Mouse (Mus musculus): ENCODE measurements at regions not wholly inside any gene's neighbourhood (a gene's known extent, or its start where the extent isn't known, plus 50 kb on each side); places are given as distances from the start of the nearest gene placed in this dataset.

- Histone ChIP-seq H3K4me1 (ENCODE audit: control insufficient read depth, insufficient read depth, low read length) (no peaks in the 10 kb centered on the region), H3K27ac (ENCODE audit: control insufficient read depth, insufficient read depth, low read depth, low read length, poor library complexity) (no peak overlapping the region), H3K4me3 (replicated peaks; ENCODE audit: control insufficient read depth, low read depth, low read length) (no peak overlapping the region)
- 77% methylated on average over 3 of the region's 3 CpGs for WGBS
- TF ChIP-seq CTCF (IDR thresholded peaks at IDR 0.05; ENCODE audit: control insufficient read depth, insufficient read depth, low read length): no peak
- no peak for TF ChIP-seq POLR2A (IDR thresholded peaks at IDR 0.05; ENCODE audit: borderline replicate concordance, control insufficient read depth, low read depth, low read length)
These were observed 90.7 kb upstream of the Plxnc1 start for GRCm38 (mm10) chr10:95035371-95035770.

GRCm38 (mm10) chr10:95034566-95034965, 89.9 kb upstream of the Plxnc1 start:
- 81% methylated on average over 5 of the region's 5 CpGs for WGBS
- no peak overlapping the region for H3K27ac ChIP-seq (ENCODE audit: control insufficient read depth, insufficient read depth, low read depth, low read length, poor library complexity)
- H3K4me1 ChIP-seq (ENCODE audit: control insufficient read depth, insufficient read depth, low read length): no peaks in the 10 kb centered on the region
- H3K4me3 ChIP-seq (replicated peaks; ENCODE audit: control insufficient read depth, low read depth, low read length): no peak overlapping the region
- TF ChIP-seq CTCF (IDR thresholded peaks at IDR 0.05; ENCODE audit: control insufficient read depth, insufficient read depth, low read length): no peak
- TF ChIP-seq POLR2A (IDR thresholded peaks at IDR 0.05; ENCODE audit: borderline replicate concordance, control insufficient read depth, low read depth, low read length): no peak

GRCm38 (mm10) chr10:95032760-95033716, 88.4 kb upstream of the Plxnc1 start:
- no peak for TF ChIP-seq CTCF (IDR thresholded peaks at IDR 0.05; ENCODE audit: control insufficient read depth, insufficient read depth, low read length)
- TF ChIP-seq POLR2A (IDR thresholded peaks at IDR 0.05; ENCODE audit: borderline replicate concordance, control insufficient read depth, low read depth, low read length): no peak
- H3K27ac ChIP-seq (ENCODE audit: control insufficient read depth, insufficient read depth, low read depth, low read length, poor library complexity): no peak overlapping the region
- no peak overlapping the region for H3K4me3 ChIP-seq (replicated peaks; ENCODE audit: control insufficient read depth, low read depth, low read length)
- H3K4me1 ChIP-seq (ENCODE audit: control insufficient read depth, insufficient read depth, low read length): no peaks in the 10 kb centered on the region
- WGBS: 62% methylated on average over 14 of the region's 14 CpGs

GRCm38 (mm10) chr10:95031371-95031770, 86.7 kb upstream of the Plxnc1 start:
- H3K4me1 ChIP-seq (ENCODE audit: control insufficient read depth, insufficient read depth, low read length): no peaks in the 10 kb centered on the region
- TF ChIP-seq POLR2A (IDR thresholded peaks at IDR 0.05; ENCODE audit: borderline replicate concordance, control insufficient read depth, low read depth, low read length) (no peak), CTCF (IDR thresholded peaks at IDR 0.05; ENCODE audit: control insufficient read depth, insufficient read depth, low read length) (no peak)
- WGBS: 86% methylated on average over 2 of the region's 2 CpGs
- H3K27ac ChIP-seq (ENCODE audit: control insufficient read depth, insufficient read depth, low read depth, low read length, poor library complexity): no peak overlapping the region
- H3K4me3 ChIP-seq (replicated peaks; ENCODE audit: control insufficient read depth, low read depth, low read length): no peak overlapping the region

GRCm38 (mm10) chr10:95030801-95031200, 86.2 kb upstream of the Plxnc1 start:
- H3K4me1 ChIP-seq (ENCODE audit: control insufficient read depth, insufficient read depth, low read length): no peaks in the 10 kb centered on the region
- 77% methylated on average over 5 of the region's 5 CpGs for WGBS

GRCm38 (mm10) chr10:95029554-95029953, 84.9 kb upstream of the Plxnc1 start:
- 71% methylated on average over 3 of the region's 3 CpGs for WGBS
- Histone ChIP-seq H3K27ac (ENCODE audit: control insufficient read depth, insufficient read depth, low read depth, low read length, poor library complexity) (no peak overlapping the region), H3K4me3 (replicated peaks; ENCODE audit: control insufficient read depth, low read depth, low read length) (no peak overlapping the region), H3K4me1 (ENCODE audit: control insufficient read depth, insufficient read depth, low read length) (no peaks in the 10 kb centered on the region)
- TF ChIP-seq CTCF (IDR thresholded peaks at IDR 0.05; ENCODE audit: control insufficient read depth, insufficient read depth, low read length): no peak
- no peak for TF ChIP-seq POLR2A (IDR thresholded peaks at IDR 0.05; ENCODE audit: borderline replicate concordance, control insufficient read depth, low read depth, low read length)

More at GRCm38 (mm10) chr10:95030801-95031200, 86.2 kb upstream of the Plxnc1 start:
- TF ChIP-seq POLR2A (IDR thresholded peaks at IDR 0.05; ENCODE audit: borderline replicate concordance, control insufficient read depth, low read depth, low read length) (no peak), CTCF (IDR thresholded peaks at IDR 0.05; ENCODE audit: control insufficient read depth, insufficient read depth, low read length) (no peak)
- Histone ChIP-seq H3K4me3 (replicated peaks; ENCODE audit: control insufficient read depth, low read depth, low read length) (no peak overlapping the region), H3K27ac (ENCODE audit: control insufficient read depth, insufficient read depth, low read depth, low read length, poor library complexity) (no peak overlapping the region)

- Histone ChIP-seq H3K4me3 (replicated peaks; ENCODE audit: control insufficient read depth, low read depth, low read length) (no peak overlapping the region), H3K4me1 (ENCODE audit: control insufficient read depth, insufficient read depth, low read length) (peaks cover 2% of the 10 kb centered on the region), H3K27ac (ENCODE audit: control insufficient read depth, insufficient read depth, low read depth, low read length, poor library complexity) (no peak overlapping the region)
- 84% methylated on average over 12 of the region's 12 CpGs for WGBS
- TF ChIP-seq POLR2A (IDR thresholded peaks at IDR 0.05; ENCODE audit: borderline replicate concordance, control insufficient read depth, low read depth, low read length) (no peak), CTCF (IDR thresholded peaks at IDR 0.05; ENCODE audit: control insufficient read depth, insufficient read depth, low read length) (no peak)
These were observed 81.1 kb upstream of the Plxnc1 start for GRCm38 (mm10) chr10:95025569-95026327.

- no peak overlapping the region; the same call in 1 of the 2 replicates for H3K27ac ChIP-seq (ENCODE audit: control insufficient read depth, insufficient read depth, low read depth, low read length, poor library complexity)
- WGBS: 7% methylated on average over 1 of the region's 1 CpGs
- TF ChIP-seq POLR2A (IDR thresholded peaks at IDR 0.05; ENCODE audit: borderline replicate concordance, control insufficient read depth, low read depth, low read length): no peak
- TF ChIP-seq CTCF (IDR thresholded peaks at IDR 0.05; ENCODE audit: control insufficient read depth, insufficient read depth, low read length): no peak
- no peak overlapping the region for H3K4me3 ChIP-seq (replicated peaks; ENCODE audit: control insufficient read depth, low read depth, low read length)
- peaks cover 2% of the 10 kb centered on the region for H3K4me1 ChIP-seq (ENCODE audit: control insufficient read depth, insufficient read depth, low read length)
These were observed 76.6 kb upstream of the Plxnc1 start for GRCm38 (mm10) chr10:95021209-95021608.

Measured in bone marrow, adult 2 months (tissue).